Mouse (Mus musculus) gonadal fat pad, adult 2 months (tissue): ENCODE results near the gene Ugt1a6a. TPM values are rescaled to one million over a fixed set of nuclear protein-coding genes. Genes with fewer than 3 reads are reported as not detected.
"Not testable (repeated sequence)": the region's sequence is repeated elsewhere in the genome, so short reads cannot be mapped to it uniquely, and the experiment has no call there.

Experiments used
- DNase-seq: peaks from one replicate; pipeline ENCODE4 v3.0.0-alpha.2; 2012; ENCODE audit warnings: low read depth
- polyA plus RNA-seq: library from polyadenylated mRNA; depleted of rRNA; stranded (reverse); fragments of >200 nt; gene quantifications from 2 replicates; pipeline ENCODE4 v1.2.3, GENCODE M21; 2012; rRNA removed

Gene Ugt1a6a
- 53.7 and 76.4 TPM in 2 replicates for polyA plus RNA-seq

GRCm38 (mm10) chr1:88134457-88135011 lies at the start of gene Ugt1a6a:
Gene Ugt1a6a (plus strand): TSS chr1:88134809.
- peak; percentile 95 for DNase-seq

- DNase-seq: no peak
These were observed 48.5 kb upstream of the Ugt1a6a start for GRCm38 (mm10) chr1:88086125-88086524.

GRCm38 (mm10) chr1:88087513-88087912 lies 47.1 kb upstream of the Ugt1a6a start, which contains the start of gene Ugt1a8:
Gene Ugt1a8 (plus strand): TSS chr1:88087813.
- no peak for DNase-seq

GRCm38 (mm10) chr1:88092341-88092740 lies 42.3 kb upstream of the Ugt1a6a start:
- DNase-seq: no peak

GRCm38 (mm10) chr1:88094270-88094676 lies 40.3 kb upstream of the Ugt1a6a start:
- DNase-seq: not testable (repeated sequence)

GRCm38 (mm10) chr1:88094941-88095492 lies 39.6 kb upstream of the Ugt1a6a start, which contains the start of gene Ugt1a7c:
Gene Ugt1a7c (plus strand): TSS chr1:88095062.
- DNase-seq: no peak

- DNase-seq: not testable (repeated sequence)
These were observed 36.1 kb upstream of the Ugt1a6a start for GRCm38 (mm10) chr1:88098546-88098945.

GRCm38 (mm10) chr1:88099691-88100090 lies 34.9 kb upstream of the Ugt1a6a start:
- not testable (repeated sequence) for DNase-seq

GRCm38 (mm10) chr1:88103019-88103418 lies 31.6 kb upstream of the Ugt1a6a start, which contains the start of gene Ugt1a6b:
Gene Ugt1a6b (plus strand): TSS chr1:88103252.
- DNase-seq: peak; percentile 79

- DNase-seq: not testable (repeated sequence)
These were observed 30.7 kb upstream of the Ugt1a6a start for GRCm38 (mm10) chr1:88103697-88104468.

- no peak for DNase-seq
These were observed 29.8 kb upstream of the Ugt1a6a start for GRCm38 (mm10) chr1:88104667-88105430.

GRCm38 (mm10) chr1:88105656-88106055 lies 29.0 kb upstream of the Ugt1a6a start:
- no peak for DNase-seq

GRCm38 (mm10) chr1:88109027-88109557 lies 25.5 kb upstream of the Ugt1a6a start:
- DNase-seq: not testable (repeated sequence)

- not testable (repeated sequence) for DNase-seq
These were observed 25.0 kb upstream of the Ugt1a6a start for GRCm38 (mm10) chr1:88109604-88110003.

- not testable (repeated sequence) for DNase-seq
These were observed 21.8 kb upstream of the Ugt1a6a start for GRCm38 (mm10) chr1:88112769-88113168.

GRCm38 (mm10) chr1:88120550-88120949 lies 14.1 kb upstream of the Ugt1a6a start:
- not testable (repeated sequence) for DNase-seq

- DNase-seq: not testable (repeated sequence)
These were observed 13.1 kb upstream of the Ugt1a6a start for GRCm38 (mm10) chr1:88121521-88121920.

- DNase-seq: not testable (repeated sequence)
These were observed 8.7 kb upstream of the Ugt1a6a start for GRCm38 (mm10) chr1:88125827-88126360.

GRCm38 (mm10) chr1:88129091-88129490 lies 5.5 kb upstream of the Ugt1a6a start:
- DNase-seq: not testable (repeated sequence)

GRCm38 (mm10) chr1:88130223-88130622 lies 4.4 kb upstream of the Ugt1a6a start:
- not testable (repeated sequence) for DNase-seq

GRCm38 (mm10) chr1:88133908-88134456 lies 627 bp upstream of the Ugt1a6a start:
- DNase-seq: no peak
